Mouse (Mus musculus): ENCODE measurements at regions not wholly inside any gene's neighbourhood (a gene's known extent, or its start where the extent isn't known, plus 50 kb on each side); places are given as distances from the start of the nearest gene placed in this dataset.

DNA sequence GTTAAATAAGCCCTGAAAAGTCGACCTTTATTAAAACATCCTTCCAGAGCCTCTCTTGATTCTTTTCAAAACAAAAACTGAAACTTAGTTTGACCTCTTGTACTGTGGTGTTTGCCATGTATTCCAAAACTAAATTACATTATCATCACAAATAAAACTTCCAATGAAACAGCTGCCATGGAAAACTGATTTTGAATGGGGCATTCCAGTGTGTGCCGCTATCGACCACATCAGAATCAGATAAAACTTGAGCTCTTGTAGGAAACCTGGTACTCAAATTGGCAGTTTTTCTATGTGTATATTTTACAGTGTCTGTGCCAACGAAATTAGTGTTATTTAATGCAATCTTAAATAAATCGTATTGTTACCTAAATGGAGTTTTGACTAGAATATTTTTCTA, 60.6 kb upstream of the Hpgd start:
- WGBS, result 54% methylated on average over 5 of the region's 5 CpGs
- no peaks in the 10 kb centered on the region for H3K9me3 ChIP-seq (ENCODE audit: control insufficient read depth, low read length)
- no peaks in the 10 kb centered on the region for H3K36me3 ChIP-seq (ENCODE audit: control insufficient read depth, insufficient read depth, low read length)
- H3K27ac ChIP-seq (replicated peaks; ENCODE audit: low read depth, low read length), result no peak overlapping the region
- ATAC-seq (ENCODE audit: low read depth) (no peak), DNase-seq (ENCODE audit: low spot score) (peak; percentile 41)
- no peak overlapping the region for H3K9ac ChIP-seq (ENCODE audit: low read depth, low read length)
- no peaks in the 10 kb centered on the region for H3K4me1 ChIP-seq (ENCODE audit: control insufficient read depth, insufficient read depth, low read length)
- H3K4me2 ChIP-seq (ENCODE audit: low read depth, low read length), result no peak overlapping the region
- no peak overlapping the region for H3K4me3 ChIP-seq (ENCODE audit: low read depth, low read length)
- H3K27me3 ChIP-seq (replicated peaks; ENCODE audit: control insufficient read depth, insufficient read depth, low read length), result no peaks in the 10 kb centered on the region

DNA sequence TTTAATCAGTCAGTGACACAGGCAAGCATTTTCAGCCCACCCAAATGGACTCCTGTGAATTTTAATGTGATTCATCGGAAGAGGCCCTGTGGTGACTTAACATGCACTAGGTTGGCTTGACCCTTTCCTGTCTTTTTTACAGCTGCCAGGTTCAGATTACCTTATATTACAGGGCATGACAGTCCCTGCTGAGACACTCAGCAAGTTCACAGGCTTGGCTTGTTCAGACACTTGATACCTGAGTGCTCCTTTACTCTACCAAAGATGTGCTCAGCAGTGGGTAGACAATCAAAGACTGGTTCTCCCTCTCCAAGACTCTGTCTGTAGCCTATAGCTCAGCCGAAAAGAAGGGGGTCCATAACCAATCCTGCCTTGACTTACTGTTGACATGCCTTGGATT, 60.1 kb upstream of the Hpgd start:
- no peak overlapping the region for H3K27ac ChIP-seq (replicated peaks; ENCODE audit: low read depth, low read length)
- no peak for DNase-seq (ENCODE audit: low spot score)
- no peaks in the 10 kb centered on the region for H3K27me3 ChIP-seq (replicated peaks; ENCODE audit: control insufficient read depth, insufficient read depth, low read length)
- H3K36me3 ChIP-seq (ENCODE audit: control insufficient read depth, insufficient read depth, low read length), result no peaks in the 10 kb centered on the region
- H3K4me3 ChIP-seq (ENCODE audit: low read depth, low read length), result no peak overlapping the region
- 48% methylated on average over 2 of the region's 2 CpGs for WGBS
- H3K9me3 ChIP-seq (ENCODE audit: control insufficient read depth, low read length), result no peaks in the 10 kb centered on the region
- ATAC-seq (ENCODE audit: low read depth), result no peak
- no peaks in the 10 kb centered on the region for H3K4me1 ChIP-seq (ENCODE audit: control insufficient read depth, insufficient read depth, low read length)
- H3K4me2 ChIP-seq (ENCODE audit: low read depth, low read length), result no peak overlapping the region
- H3K9ac ChIP-seq (ENCODE audit: low read depth, low read length), result no peak overlapping the region

DNA sequence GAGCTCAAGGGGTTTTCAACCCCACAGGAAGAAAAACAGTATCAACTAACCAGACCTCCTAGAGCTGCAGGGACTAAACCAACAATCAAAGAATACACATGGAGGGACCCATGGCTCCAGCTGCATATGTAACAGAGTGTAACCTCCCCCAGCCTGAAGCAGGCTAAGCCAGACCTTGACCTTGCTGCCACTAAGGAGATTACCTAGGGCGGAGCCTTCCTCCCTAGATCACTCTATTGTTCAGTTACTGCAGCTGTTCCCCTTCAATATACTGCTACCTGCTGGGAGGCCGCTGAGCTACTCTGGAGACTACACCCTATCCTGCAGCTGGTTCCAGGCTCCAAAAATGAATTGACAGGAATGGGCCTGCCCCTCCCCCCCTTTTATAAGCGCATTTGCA, 51.1 kb upstream of the Hpgd start:
- Histone ChIP-seq H3K27ac (replicated peaks; ENCODE audit: low read depth, low read length) (no peak overlapping the region), H3K36me3 (ENCODE audit: control insufficient read depth, insufficient read depth, low read length) (no peaks in the 10 kb centered on the region), H3K27me3 (replicated peaks; ENCODE audit: control insufficient read depth, insufficient read depth, low read length) (no peaks in the 10 kb centered on the region), H3K4me3 (ENCODE audit: low read depth, low read length) (no peak overlapping the region), H3K4me2 (ENCODE audit: low read depth, low read length) (no peak overlapping the region), H3K9ac (ENCODE audit: low read depth, low read length) (no peak overlapping the region), H3K9me3 (ENCODE audit: control insufficient read depth, low read length) (no peaks in the 10 kb centered on the region), H3K4me1 (ENCODE audit: control insufficient read depth, insufficient read depth, low read length) (no peaks in the 10 kb centered on the region)
- DNase-seq (ENCODE audit: low spot score), result no peak
- ATAC-seq (ENCODE audit: low read depth), result no peak
- WGBS, result 70% methylated on average over 3 of the region's 3 CpGs

Data from embryonic facial prominence, embryonic 14.5 days (tissue).